Mouse (Mus musculus) E14TG2a.4 (cell line): ENCODE data around the gene Eml4.

Experiments used
- H3K27me3 ChIP-seq: 2 replicates; pipeline ENCODE4 v1.6.1; 2014; ENCODE audit warnings: low read length, control low read depth; ENCODE audit not compliant: insufficient read depth
- H3K36me3 ChIP-seq: 2 replicates; pipeline ENCODE4 v1.6.1; 2014; ENCODE audit warnings: low read length, control low read depth; ENCODE audit not compliant: insufficient read depth
- H3K4me1 ChIP-seq: replicated peaks from 2 replicates; pipeline ENCODE4 v1.6.1; 2014; ENCODE audit warnings: low read depth, low read length, control low read depth
- H3K4me3 ChIP-seq: replicated peaks from 2 replicates; pipeline ENCODE4 v1.5.1; 2014; ENCODE audit warnings: mild to moderate bottlenecking, low read length
- H3K9me3 ChIP-seq: 2 replicates; pipeline ENCODE4 v1.6.1; 2014; ENCODE audit warnings: low read length, control low read depth
- CTCF ChIP-seq: conservative IDR thresholded peaks from 2 replicates; pipeline ENCODE4 v1.5.1; 2014; ENCODE audit warnings: low read length
- NANOG ChIP-seq: IDR thresholded peaks from 2 replicates; pipeline ENCODE4 v1.6.1; 2014; ENCODE audit warnings: borderline replicate concordance, low read length, mixed read lengths
- POU5F1 ChIP-seq: IDR thresholded peaks from 2 replicates; pipeline ENCODE4 v1.6.1; 2014; ENCODE audit warnings: low read length, borderline replicate concordance

Gene Eml4

GRCm38 (mm10) chr17:83526091-83526561 is 175.4 kb downstream of the Eml4 start:
- H3K4me1 ChIP-seq = peaks cover 81% of the 10 kb centered on the region
- peak overlapping the region; percentile 80 for H3K4me3 ChIP-seq

GRCm38 (mm10) chr17:83526624-83527532 is 176.1 kb downstream of the Eml4 start:
- Histone ChIP-seq H3K4me1 (peaks cover 75% of the 10 kb centered on the region), H3K9me3 (no peaks in the 10 kb centered on the region), H3K27me3 (no peaks in the 10 kb centered on the region), H3K36me3 (peaks cover 4% of the 10 kb centered on the region; the same call in 1 of the 2 replicates), H3K4me3 (peak overlapping the region; percentile 80)
- TF ChIP-seq NANOG (no peak), CTCF (no peak), POU5F1 (no peak)

More at GRCm38 (mm10) chr17:83526091-83526561, 175.4 kb downstream of the Eml4 start:
- Histone ChIP-seq H3K27me3 (no peaks in the 10 kb centered on the region), H3K9me3 (no peaks in the 10 kb centered on the region), H3K36me3 (peaks cover 4% of the 10 kb centered on the region; the same call in 1 of the 2 replicates)
- no peak for TF ChIP-seq POU5F1
- no peak for TF ChIP-seq CTCF
- TF ChIP-seq NANOG = no peak

GRCm38 (mm10) chr17:83527651-83528381 is 177.1 kb downstream of the Eml4 start:
- H3K27me3 ChIP-seq = no peaks in the 10 kb centered on the region
- peak overlapping the region; percentile 73 for H3K4me3 ChIP-seq
- H3K36me3 ChIP-seq = peaks cover 4% of the 10 kb centered on the region; the same call in 1 of the 2 replicates
- no peak for TF ChIP-seq POU5F1
- no peak for TF ChIP-seq CTCF
- no peak for TF ChIP-seq NANOG
- peaks cover 73% of the 10 kb centered on the region for H3K4me1 ChIP-seq
- no peaks in the 10 kb centered on the region for H3K9me3 ChIP-seq
